Mouse (Mus musculus): ENCODE measurements around the gene Rps26.
"Not testable (repeated sequence)": the region's sequence is repeated elsewhere in the genome, so short reads cannot be mapped to it uniquely, and the experiment has no call there.

The Rps26 gene

GRCm38 (mm10) chr10:128642749-128643148 lies 16.2 kb upstream of the Rps26 start:
- in situ Hi-C loops (cut with MboI; ENCODE audit: unreplicated experiment in 2 of 2), result no loop called here

DNA sequence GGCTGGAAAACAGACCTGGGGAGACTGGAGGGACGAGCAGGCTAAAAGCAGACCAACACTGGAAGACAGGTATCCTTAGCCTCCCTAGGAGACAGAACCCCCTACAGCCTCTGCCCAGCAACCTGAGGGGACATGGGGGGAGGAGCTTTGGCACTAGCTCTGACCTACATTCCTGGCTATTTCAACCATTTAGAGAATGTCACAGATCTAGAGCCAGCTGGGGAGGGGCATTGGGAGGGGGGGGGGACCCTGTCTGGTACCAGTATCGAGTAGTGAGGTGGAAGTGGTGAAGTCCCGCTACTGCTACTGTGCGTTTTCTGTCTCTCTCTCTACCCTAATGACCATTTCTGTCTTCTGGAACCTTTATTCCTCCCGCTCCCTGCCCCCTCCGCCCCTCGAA lies 15.3 kb upstream of the Rps26 start:
- in situ Hi-C loops (cut with MboI; ENCODE audit: unreplicated experiment in 2 of 2), result no loop called here

DNA sequence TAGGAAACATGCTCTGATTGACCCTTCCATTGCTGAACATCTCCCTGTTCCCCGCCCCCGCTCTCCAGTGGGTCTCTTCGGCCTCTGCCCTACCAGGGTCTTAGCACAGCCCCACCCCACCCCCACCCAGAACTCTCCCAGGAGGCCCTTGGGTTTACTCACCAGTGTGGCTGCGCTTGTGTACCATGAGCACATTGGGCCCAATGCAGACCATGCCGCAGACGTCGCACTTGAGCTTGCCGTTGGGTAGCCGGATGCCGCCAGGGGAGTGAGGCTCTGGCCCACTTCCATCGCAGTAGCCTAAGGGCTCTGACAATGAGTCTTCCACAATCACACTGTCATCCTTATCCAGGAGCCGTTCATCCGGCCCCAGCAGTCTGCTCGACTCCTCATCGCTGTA lies 14.3 kb upstream of the Rps26 start:
- in situ Hi-C loops (cut with MboI; ENCODE audit: unreplicated experiment in 2 of 2), result no loop called here

DNA sequence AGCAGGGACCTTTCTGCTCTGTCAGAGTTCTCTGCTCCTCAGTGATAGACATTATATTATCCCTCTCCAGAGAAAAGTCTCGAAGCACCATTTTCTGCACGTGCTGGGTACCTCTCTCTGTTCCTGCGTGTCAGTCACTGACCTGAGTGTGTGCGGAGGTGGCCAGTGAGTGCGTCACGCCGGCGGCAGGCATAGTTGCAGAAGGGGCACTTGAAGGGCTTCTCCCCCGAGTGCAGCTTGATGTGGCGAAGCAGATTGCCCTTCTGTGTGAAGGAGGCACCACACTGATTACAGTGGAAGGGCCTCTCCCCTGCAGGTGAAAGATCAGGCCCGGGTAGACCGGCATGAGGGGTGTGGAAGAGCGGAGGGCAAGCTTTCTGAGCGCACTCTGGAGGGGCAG lies 13.5 kb upstream of the Rps26 start:
- in situ Hi-C loops (cut with MboI; ENCODE audit: unreplicated experiment in 2 of 2), result no loop called here

DNA sequence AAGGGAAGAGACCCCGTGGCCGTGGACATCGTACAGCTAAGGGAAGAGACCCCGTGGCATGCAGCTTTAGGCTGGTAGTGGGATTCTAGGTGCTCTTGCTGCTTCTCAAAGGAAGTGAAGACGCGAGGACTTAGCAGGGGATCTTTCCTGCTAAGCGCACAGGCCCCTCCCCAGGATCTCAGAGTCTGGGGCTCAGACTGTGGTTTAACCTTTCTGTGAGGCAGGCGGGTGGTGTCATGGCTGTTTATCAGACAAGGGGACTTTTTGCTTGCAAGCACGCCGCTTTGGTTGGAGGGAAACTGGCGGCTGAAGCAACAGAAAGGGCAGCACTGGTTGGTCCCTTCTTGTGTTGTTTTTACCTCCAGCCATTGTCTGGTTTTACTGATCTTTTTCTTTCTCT lies 10.5 kb upstream of the Rps26 start:
- in situ Hi-C loops (cut with MboI; ENCODE audit: unreplicated experiment in 2 of 2), result no loop called here

DNA sequence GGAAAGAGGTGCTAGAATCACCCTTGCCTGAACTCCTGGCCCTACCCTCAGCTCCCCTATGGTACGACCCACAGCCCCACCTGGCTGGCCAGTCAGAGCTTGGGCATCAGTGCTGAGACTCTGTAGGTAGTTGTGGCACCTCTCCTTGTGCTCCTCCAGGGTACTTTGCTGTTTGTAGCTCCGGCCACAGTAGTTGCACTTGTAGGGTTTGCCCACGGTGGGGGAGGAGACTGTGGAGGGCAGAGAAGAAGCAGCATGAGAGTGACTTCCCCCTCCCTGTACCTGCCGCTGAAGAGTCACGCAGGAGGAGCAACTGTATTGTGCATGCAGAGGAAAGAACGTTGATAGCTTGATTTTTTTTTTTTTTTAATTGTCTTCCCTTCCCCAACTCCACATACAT lies 10.0 kb upstream of the Rps26 start:
- in situ Hi-C loops (cut with MboI; ENCODE audit: unreplicated experiment in 2 of 2), result no loop called here

- in situ Hi-C loops (cut with MboI; ENCODE audit: unreplicated experiment in 2 of 2), result no loop called here
These were observed 9.2 kb upstream of the Rps26 start for GRCm38 (mm10) chr10:128635697-128636096.

DNA sequence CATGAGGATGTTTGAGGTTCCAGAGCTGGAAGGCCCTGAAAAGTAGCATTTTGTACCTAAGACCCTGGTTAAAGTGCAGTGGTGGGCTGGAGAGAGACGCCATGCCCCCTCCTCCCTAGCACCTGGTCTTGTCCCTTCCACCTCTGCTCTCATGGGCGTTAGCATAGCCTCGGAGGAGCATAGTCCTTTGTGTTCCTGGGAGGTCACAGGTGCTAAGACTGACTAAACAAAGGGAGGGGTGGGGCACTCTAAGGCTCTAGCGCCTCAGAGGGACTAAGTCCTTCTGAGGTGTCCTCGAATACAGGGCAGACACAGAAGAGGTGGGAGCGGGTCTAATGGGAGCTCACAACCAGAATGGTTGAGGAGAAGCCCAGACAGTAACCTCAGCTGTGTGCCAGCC lies 5.0 kb upstream of the Rps26 start:
- in situ Hi-C loops (cut with MboI; ENCODE audit: unreplicated experiment in 2 of 2), result no loop called here

GRCm38 (mm10) chr10:128630306-128630705 lies 3.8 kb upstream of the Rps26 start:
- in situ Hi-C loops (cut with MboI; ENCODE audit: unreplicated experiment in 2 of 2), result not testable (repeated sequence)

GRCm38 (mm10) chr10:128629746-128630145 lies 3.2 kb upstream of the Rps26 start:
- in situ Hi-C loops (cut with MboI; ENCODE audit: unreplicated experiment in 2 of 2), result loop anchor here (5.0 kb wide), 1 partner anchor 43 kb away; the partner anchor contains the start of gene Suox (in 2 of the 2)

DNA sequence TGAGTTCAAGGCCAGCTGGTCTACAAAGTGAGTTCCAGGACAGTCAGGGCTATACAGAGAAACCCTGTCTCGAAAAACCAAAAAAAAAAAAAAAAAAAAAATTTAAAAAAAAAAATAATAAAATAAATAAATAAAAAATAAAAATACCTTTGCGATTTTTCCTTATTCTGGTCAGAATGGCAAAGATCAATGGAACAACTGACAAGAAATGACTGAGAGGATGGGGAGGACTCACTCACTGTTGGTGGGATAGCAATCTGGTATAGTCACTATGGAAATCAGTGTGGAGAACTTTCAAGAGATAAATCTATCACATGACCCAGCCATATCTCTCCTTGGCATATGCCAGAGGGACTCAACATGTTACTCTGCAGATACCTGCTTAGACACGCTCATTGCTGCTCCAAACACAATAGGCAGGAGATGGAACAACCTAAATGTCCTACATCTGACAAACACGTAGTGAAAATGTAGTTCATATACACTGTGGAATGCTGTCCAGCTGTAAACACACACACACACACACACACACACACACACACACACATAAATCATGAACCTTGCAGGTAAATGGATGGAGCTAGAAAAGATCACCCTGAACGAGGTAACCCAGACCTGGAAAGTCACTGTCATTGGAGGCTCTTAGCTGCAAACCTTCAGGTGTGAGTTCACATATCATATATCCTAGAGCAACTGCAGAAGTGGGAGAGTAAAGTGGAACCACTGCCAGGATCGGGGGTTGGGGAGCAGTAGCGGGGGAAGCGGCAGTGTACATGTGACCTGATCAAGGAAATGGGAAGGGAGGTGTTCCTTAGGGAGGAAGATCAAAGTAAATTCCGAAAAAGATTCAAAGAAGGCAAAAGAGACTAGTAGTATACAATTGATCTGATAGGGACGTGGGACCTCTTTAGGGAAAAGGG lies 1.1 kb upstream of the Rps26 start:
- in situ Hi-C loops (cut with MboI; ENCODE audit: unreplicated experiment in 2 of 2), result loop anchor here (5.0 kb wide), 1 partner anchor 45 kb away; the partner anchor contains the start of gene Suox (in 2 of the 2)

- in situ Hi-C loops (cut with MboI; ENCODE audit: unreplicated experiment in 2 of 2), result loop anchor here (5.0 kb wide), 1 partner anchor 47 kb away; the partner anchor contains the start of gene Suox (in 2 of the 2)
These were observed 1.2 kb downstream of the Rps26 start for GRCm38 (mm10) chr10:128625287-128625894.

- in situ Hi-C loops (cut with MboI; ENCODE audit: unreplicated experiment in 2 of 2), result not testable (repeated sequence)
These were observed 3.4 kb downstream of the Rps26 start for GRCm38 (mm10) chr10:128623106-128623613.

- in situ Hi-C loops (cut with MboI; ENCODE audit: unreplicated experiment in 2 of 2), result no loop called here
These were observed 3.8 kb downstream of the Rps26 start for GRCm38 (mm10) chr10:128622702-128623101.

GRCm38 (mm10) chr10:128621986-128622520 lies 4.5 kb downstream of the Rps26 start:
- in situ Hi-C loops (cut with MboI; ENCODE audit: unreplicated experiment in 2 of 2), result no loop called here

DNA sequence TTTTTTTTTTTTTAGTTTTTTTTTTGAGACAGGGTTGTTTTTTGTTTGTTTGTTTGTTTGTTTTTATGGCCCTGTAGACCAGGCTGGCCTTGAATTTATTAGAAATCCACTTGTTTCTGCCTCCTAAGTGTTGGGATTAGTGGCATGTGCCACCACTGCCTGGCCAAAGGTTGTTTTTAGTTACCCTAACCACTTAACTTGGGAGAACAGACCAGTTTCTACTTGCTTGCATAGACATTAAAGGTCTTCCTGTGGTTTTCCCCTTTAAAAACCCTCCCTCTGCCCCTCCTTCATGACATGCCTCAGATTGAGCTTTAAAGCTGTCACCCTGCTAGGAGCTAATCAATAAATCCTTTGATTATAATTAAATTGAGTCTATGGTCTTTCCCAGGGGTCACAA lies 6.3 kb downstream of the Rps26 start:
- in situ Hi-C loops (cut with MboI; ENCODE audit: unreplicated experiment in 2 of 2), result no loop called here

DNA sequence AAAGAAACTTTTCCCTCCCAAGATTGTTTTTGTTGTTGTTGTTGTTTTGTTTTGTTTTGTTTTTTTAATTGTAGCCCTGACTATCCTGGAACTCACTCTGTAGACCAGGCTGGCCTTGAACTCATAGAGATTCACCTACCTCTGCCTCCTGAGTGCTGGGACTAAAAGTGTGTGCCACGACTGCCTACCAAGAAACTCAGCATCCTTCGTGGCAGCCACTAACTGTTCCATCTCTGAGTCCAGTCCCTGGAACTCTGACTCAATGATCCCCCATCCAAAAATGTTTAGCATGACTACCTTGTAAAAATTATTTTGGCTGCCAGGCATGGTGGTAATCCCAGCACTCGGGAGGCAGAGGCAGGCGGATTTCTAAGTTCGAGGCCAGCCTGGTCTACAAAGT lies 7.4 kb downstream of the Rps26 start:
- in situ Hi-C loops (cut with MboI; ENCODE audit: unreplicated experiment in 2 of 2), result loop anchor here (10.0 kb wide), 1 partner anchor 276 kb away; the partner anchor contains the start of gene Gdf11 (in 2 of the 2)

DNA sequence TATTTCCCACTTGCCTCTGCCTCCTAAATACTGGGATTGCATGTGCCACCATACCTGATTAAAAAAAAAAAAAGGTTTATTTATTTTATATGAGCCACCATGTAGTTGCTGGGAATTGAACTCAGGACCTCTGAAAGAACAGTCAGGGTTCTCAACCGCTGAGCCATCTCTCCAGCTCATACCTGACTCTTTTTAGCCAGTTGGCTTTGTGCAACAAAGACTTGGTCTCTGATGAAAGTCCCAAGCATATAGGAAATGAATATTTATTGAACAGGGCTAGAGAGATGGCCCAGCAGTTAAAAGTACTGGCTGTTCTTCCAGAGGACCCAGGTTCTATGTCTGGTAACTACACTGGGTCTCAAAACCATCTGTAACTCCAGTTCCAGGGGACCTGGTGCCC lies 8.0 kb downstream of the Rps26 start:
- in situ Hi-C loops (cut with MboI; ENCODE audit: unreplicated experiment in 2 of 2), result loop anchor here (10.0 kb wide), 1 partner anchor 276 kb away; the partner anchor contains the start of gene Gdf11 (in 2 of the 2)

GRCm38 (mm10) chr10:128615798-128616448 lies 10.6 kb downstream of the Rps26 start:
- in situ Hi-C loops (cut with MboI; ENCODE audit: unreplicated experiment in 2 of 2), result loop anchor here (10.0 kb wide), 1 partner anchor 279 kb away; the partner anchor contains the start of gene Gdf11 (in 2 of the 2)

- in situ Hi-C loops (cut with MboI; ENCODE audit: unreplicated experiment in 2 of 2), result loop anchor here (10.0 kb wide), 1 partner anchor 280 kb away; the partner anchor contains the start of gene Gdf11 (in 2 of the 2)
These were observed 11.6 kb downstream of the Rps26 start for GRCm38 (mm10) chr10:128614934-128615333.

All from v-Abl transformed pro-B cells (cell line).